Mouse (Mus musculus): Measurements from ENCODE around the gene Cyp2d22. TPM values are rescaled to one million over a fixed set of nuclear protein-coding genes. Genes with fewer than 3 reads are reported as not detected.

The Cyp2d22 gene
- polyA plus RNA-seq, 1 experiment = 0.06 TPM

DNA sequence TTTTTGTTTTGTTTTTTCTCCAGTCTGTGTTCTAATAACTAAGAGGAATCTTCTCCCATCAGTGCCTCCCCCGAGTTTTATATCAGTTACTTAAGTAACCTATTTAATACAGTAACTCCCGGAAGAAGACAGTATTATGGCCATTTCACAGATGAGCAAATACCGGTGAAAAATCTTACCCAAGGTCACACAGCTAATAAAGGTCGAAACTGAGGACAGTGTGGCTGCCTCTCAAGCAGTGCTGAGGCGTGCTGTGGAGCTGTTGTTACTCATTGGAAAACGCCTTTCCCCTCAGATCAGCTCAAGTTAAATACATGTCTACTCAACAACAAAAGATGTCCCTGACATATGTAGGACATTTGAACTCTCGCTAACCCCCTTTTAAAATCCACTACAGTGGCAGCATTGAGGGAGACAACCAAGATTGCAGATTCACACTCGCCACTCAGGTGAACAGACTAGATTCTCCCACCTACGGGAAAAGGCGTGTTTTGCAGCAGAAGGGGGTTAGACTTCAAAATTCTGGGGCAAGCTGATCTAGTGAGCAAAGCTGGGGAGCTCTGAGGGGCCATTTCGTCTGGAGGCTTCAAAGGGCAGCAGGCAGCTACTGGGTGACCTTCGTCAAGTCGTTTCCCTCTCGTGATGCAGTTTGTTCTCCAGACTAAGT is 26.8 kb downstream of the Cyp2d22 start:
- Histone ChIP-seq H3K79me3 (ENCODE audit: low read depth) (peaks cover 25% of the 10 kb centered on the region), H3K36me3 (ENCODE audit: control insufficient read depth, insufficient read depth) (peaks cover 33% of the 10 kb centered on the region), H3K27me3 (ENCODE audit: control insufficient read depth, insufficient read depth, insufficient read length) (no peaks in the 10 kb centered on the region), H3ac (ENCODE audit: control insufficient read depth, insufficient read length, low read depth) (peak overlapping the region; percentile 95), H3K79me2 (ENCODE audit: control insufficient read depth, insufficient read depth) (peaks cover 47% of the 10 kb centered on the region), H3K4me3 (ENCODE audit: insufficient read depth, poor library complexity, severe bottlenecking) (peak overlapping the region; percentile 100)
- no peak for TF ChIP-seq CEBPB (IDR thresholded peaks at IDR 0.05; ENCODE audit: low read depth)
- no peak for TF ChIP-seq CTCF (IDR thresholded peaks at IDR 0.05; ENCODE audit: control insufficient read depth, insufficient read depth, insufficient read length)
- TF ChIP-seq MYOD1 (IDR thresholded peaks at IDR 0.05; ENCODE audit: control insufficient read depth, insufficient read length, low read depth) = no peak
- TF ChIP-seq FOSL1 (IDR thresholded peaks at IDR 0.05; ENCODE audit: insufficient read depth, low read length, poor library complexity, severe bottlenecking) = no peak
- no peak for TF ChIP-seq USF1 (IDR thresholded peaks at IDR 0.05; ENCODE audit: low read depth)
- TF ChIP-seq MAX (IDR thresholded peaks at IDR 0.05) = no peak
- no peak for TF ChIP-seq MYOG (IDR thresholded peaks at IDR 0.05; ENCODE audit: control insufficient read depth, extremely low read depth, insufficient read length)

DNA sequence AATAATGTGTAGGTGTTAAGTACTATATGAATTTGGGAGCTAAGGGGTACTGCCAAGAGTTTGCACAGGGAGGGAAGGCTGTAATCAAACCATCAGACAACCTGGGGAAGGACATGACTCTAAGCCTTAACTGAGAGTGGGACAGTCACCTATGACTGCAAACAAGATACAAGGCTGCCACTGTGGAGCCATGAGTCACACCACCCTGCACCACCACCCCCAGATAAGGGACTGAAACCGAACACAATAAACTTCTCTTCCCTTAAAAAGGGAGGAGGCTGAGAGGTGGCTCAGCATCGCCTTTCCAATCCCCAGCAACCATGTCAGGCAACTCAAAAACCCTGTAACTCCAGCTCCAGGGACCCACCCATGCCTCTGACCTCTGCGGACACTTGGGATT is 28.6 kb downstream of the Cyp2d22 start:
- H3K36me3 ChIP-seq (ENCODE audit: control insufficient read depth, insufficient read depth) = peaks cover 40% of the 10 kb centered on the region
- H3ac ChIP-seq (ENCODE audit: control insufficient read depth, insufficient read length, low read depth) = no peak overlapping the region
- peaks cover 64% of the 10 kb centered on the region for H3K79me2 ChIP-seq (ENCODE audit: control insufficient read depth, insufficient read depth)
- H3K4me3 ChIP-seq (ENCODE audit: insufficient read depth, poor library complexity, severe bottlenecking) = no peak overlapping the region
- no peaks in the 10 kb centered on the region for H3K27me3 ChIP-seq (ENCODE audit: control insufficient read depth, insufficient read depth, insufficient read length)
- peaks cover 37% of the 10 kb centered on the region for H3K79me3 ChIP-seq (ENCODE audit: low read depth)
- TF ChIP-seq CTCF (IDR thresholded peaks at IDR 0.05; ENCODE audit: control insufficient read depth, insufficient read depth, insufficient read length) (no peak), CEBPB (IDR thresholded peaks at IDR 0.05; ENCODE audit: low read depth) (no peak), MYOG (IDR thresholded peaks at IDR 0.05; ENCODE audit: control insufficient read depth, extremely low read depth, insufficient read length) (no peak), MYOD1 (IDR thresholded peaks at IDR 0.05; ENCODE audit: control insufficient read depth, insufficient read length, low read depth) (no peak), FOSL1 (IDR thresholded peaks at IDR 0.05; ENCODE audit: insufficient read depth, low read length, poor library complexity, severe bottlenecking) (no peak), USF1 (IDR thresholded peaks at IDR 0.05; ENCODE audit: low read depth) (no peak), MAX (IDR thresholded peaks at IDR 0.05) (no peak)

DNA sequence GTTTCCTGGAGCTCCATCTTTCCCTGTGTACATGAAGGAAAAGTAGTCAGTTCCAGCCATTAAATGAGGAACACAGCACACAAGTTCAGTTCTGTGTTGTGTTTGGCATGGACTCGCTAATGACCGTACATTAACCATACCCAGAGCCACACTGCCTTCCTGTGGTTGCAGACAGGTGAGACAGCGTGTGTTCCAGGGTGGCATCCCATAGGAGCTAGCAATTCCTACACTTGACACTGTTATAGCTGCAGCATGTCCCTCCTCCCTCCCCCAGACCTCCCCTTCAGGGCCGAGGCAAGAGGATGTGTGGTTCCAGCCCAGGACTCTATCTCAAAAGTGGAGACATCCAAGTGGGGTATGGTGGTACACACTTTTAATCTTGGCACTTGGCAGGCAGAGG is 29.7 kb downstream of the Cyp2d22 start:
- peaks cover 67% of the 10 kb centered on the region for H3K79me2 ChIP-seq (ENCODE audit: control insufficient read depth, insufficient read depth)
- no peak overlapping the region for H3K4me3 ChIP-seq (ENCODE audit: insufficient read depth, poor library complexity, severe bottlenecking)
- H3ac ChIP-seq (ENCODE audit: control insufficient read depth, insufficient read length, low read depth) = no peak overlapping the region
- H3K27me3 ChIP-seq (ENCODE audit: control insufficient read depth, insufficient read depth, insufficient read length) = no peaks in the 10 kb centered on the region
- peaks cover 38% of the 10 kb centered on the region for H3K79me3 ChIP-seq (ENCODE audit: low read depth)
- TF ChIP-seq CTCF (IDR thresholded peaks at IDR 0.05; ENCODE audit: control insufficient read depth, insufficient read depth, insufficient read length) (no peak), FOSL1 (IDR thresholded peaks at IDR 0.05; ENCODE audit: insufficient read depth, low read length, poor library complexity, severe bottlenecking) (no peak), USF1 (IDR thresholded peaks at IDR 0.05; ENCODE audit: low read depth) (no peak), MAX (IDR thresholded peaks at IDR 0.05) (no peak), MYOD1 (IDR thresholded peaks at IDR 0.05; ENCODE audit: control insufficient read depth, insufficient read length, low read depth) (no peak), MYOG (IDR thresholded peaks at IDR 0.05; ENCODE audit: control insufficient read depth, extremely low read depth, insufficient read length) (no peak), CEBPB (IDR thresholded peaks at IDR 0.05; ENCODE audit: low read depth) (no peak)
- peaks cover 40% of the 10 kb centered on the region for H3K36me3 ChIP-seq (ENCODE audit: control insufficient read depth, insufficient read depth)

DNA sequence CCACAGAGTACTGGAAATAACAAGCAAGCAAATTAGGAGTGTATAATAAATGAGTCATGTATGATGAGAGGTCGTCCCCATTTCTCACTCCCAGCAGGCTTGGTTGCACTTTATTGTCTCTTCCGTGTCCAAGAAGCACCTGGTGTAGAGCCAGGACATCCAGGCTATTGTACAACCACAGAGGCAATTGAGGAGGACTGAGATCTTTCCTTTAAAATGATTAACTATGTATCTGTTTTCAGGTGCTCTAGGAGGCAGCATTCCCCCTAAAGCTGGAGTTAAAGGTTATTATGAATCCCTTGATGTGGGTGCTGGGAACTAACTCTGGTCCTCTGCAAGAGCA is 31.1 kb downstream of the Cyp2d22 start:
- H3ac ChIP-seq (ENCODE audit: control insufficient read depth, insufficient read length, low read depth) = no peak overlapping the region
- TF ChIP-seq CEBPB (IDR thresholded peaks at IDR 0.05; ENCODE audit: low read depth) (no peak), CTCF (IDR thresholded peaks at IDR 0.05; ENCODE audit: control insufficient read depth, insufficient read depth, insufficient read length) (no peak), USF1 (IDR thresholded peaks at IDR 0.05; ENCODE audit: low read depth) (no peak), MYOG (IDR thresholded peaks at IDR 0.05; ENCODE audit: control insufficient read depth, extremely low read depth, insufficient read length) (no peak), MYOD1 (IDR thresholded peaks at IDR 0.05; ENCODE audit: control insufficient read depth, insufficient read length, low read depth) (no peak), FOSL1 (IDR thresholded peaks at IDR 0.05; ENCODE audit: insufficient read depth, low read length, poor library complexity, severe bottlenecking) (no peak), MAX (IDR thresholded peaks at IDR 0.05) (no peak)
- H3K4me3 ChIP-seq (ENCODE audit: insufficient read depth, poor library complexity, severe bottlenecking) = no peak overlapping the region
- peaks cover 65% of the 10 kb centered on the region for H3K79me2 ChIP-seq (ENCODE audit: control insufficient read depth, insufficient read depth)
- H3K79me3 ChIP-seq (ENCODE audit: low read depth) = peaks cover 38% of the 10 kb centered on the region
- H3K27me3 ChIP-seq (ENCODE audit: control insufficient read depth, insufficient read depth, insufficient read length) = no peaks in the 10 kb centered on the region
- H3K36me3 ChIP-seq (ENCODE audit: control insufficient read depth, insufficient read depth) = peaks cover 40% of the 10 kb centered on the region

DNA sequence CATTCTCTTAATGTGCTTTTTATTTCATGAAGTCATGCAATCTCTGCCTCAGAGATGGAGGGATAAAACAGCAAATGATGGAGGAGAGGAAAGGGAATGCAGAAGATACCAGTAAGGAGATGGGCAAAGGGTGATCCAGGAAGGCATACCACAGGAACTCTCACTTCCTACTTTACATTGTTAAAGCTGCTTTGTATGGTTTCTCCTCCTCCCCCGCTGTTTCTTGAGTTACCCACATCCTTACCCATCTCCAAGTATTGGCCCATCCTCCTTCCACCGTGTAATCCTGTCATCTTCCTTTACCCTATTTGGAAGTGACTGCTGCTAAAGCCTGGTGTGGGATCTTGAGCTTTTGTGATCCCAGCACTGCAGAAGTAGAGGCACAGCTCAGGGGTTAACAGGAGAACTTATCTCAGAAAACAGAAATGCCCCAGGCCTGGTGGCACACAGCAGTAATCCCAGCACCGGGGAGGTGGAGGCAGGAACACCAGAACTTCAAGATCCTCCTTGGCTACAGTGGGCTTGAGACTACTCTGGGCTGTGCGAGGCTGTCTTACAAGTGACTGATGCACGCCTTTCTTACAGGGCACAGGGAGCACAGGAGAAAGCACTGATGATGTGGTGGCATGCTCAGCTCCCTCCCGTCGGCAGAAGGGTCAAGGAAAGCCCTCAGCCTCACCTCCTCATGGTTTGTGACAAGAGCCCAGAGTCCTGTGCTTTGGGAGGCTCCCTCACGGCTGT is 31.6 kb downstream of the Cyp2d22 start:
- H3K27me3 ChIP-seq (ENCODE audit: control insufficient read depth, insufficient read depth, insufficient read length) = no peaks in the 10 kb centered on the region
- no peak overlapping the region for H3ac ChIP-seq (ENCODE audit: control insufficient read depth, insufficient read length, low read depth)
- H3K4me3 ChIP-seq (ENCODE audit: insufficient read depth, poor library complexity, severe bottlenecking) = no peak overlapping the region
- no peak for TF ChIP-seq CEBPB (IDR thresholded peaks at IDR 0.05; ENCODE audit: low read depth)
- no peak for TF ChIP-seq FOSL1 (IDR thresholded peaks at IDR 0.05; ENCODE audit: insufficient read depth, low read length, poor library complexity, severe bottlenecking)
- no peak for TF ChIP-seq USF1 (IDR thresholded peaks at IDR 0.05; ENCODE audit: low read depth)
- TF ChIP-seq MYOD1 (IDR thresholded peaks at IDR 0.05; ENCODE audit: control insufficient read depth, insufficient read length, low read depth) = no peak
- no peak for TF ChIP-seq CTCF (IDR thresholded peaks at IDR 0.05; ENCODE audit: control insufficient read depth, insufficient read depth, insufficient read length)
- no peak for TF ChIP-seq MYOG (IDR thresholded peaks at IDR 0.05; ENCODE audit: control insufficient read depth, extremely low read depth, insufficient read length)
- TF ChIP-seq MAX (IDR thresholded peaks at IDR 0.05) = no peak
- H3K79me3 ChIP-seq (ENCODE audit: low read depth) = peaks cover 35% of the 10 kb centered on the region
- H3K79me2 ChIP-seq (ENCODE audit: control insufficient read depth, insufficient read depth) = peaks cover 60% of the 10 kb centered on the region
- peaks cover 40% of the 10 kb centered on the region for H3K36me3 ChIP-seq (ENCODE audit: control insufficient read depth, insufficient read depth)

Measured in C2C12 (cell line).